Mouse (Mus musculus): ENCODE results near the gene Skint8. TPM values are rescaled to one million over a fixed set of nuclear protein-coding genes. Genes with fewer than 3 reads are reported as not detected.
A peak's percentile ranks its signal among the peaks of the same experiment; 100 is the strongest.
"Not testable (repeated sequence)": the region's sequence is repeated elsewhere in the genome, so short reads cannot be mapped to it uniquely, and the experiment has no call there.

The Skint8 gene
- total RNA-seq (2021): not detected
- long read RNA-seq, experiment 1: 0 reads
- long read RNA-seq, experiment 2: 0 reads

- DNase-seq (ENCODE audit: low spot score): no peak
These were observed at the start of gene Skint8 for GRCm38 (mm10) chr4:111919092-111919491. Gene Skint8, plus strand, starts transcription at chr4:111919392.

DNA sequence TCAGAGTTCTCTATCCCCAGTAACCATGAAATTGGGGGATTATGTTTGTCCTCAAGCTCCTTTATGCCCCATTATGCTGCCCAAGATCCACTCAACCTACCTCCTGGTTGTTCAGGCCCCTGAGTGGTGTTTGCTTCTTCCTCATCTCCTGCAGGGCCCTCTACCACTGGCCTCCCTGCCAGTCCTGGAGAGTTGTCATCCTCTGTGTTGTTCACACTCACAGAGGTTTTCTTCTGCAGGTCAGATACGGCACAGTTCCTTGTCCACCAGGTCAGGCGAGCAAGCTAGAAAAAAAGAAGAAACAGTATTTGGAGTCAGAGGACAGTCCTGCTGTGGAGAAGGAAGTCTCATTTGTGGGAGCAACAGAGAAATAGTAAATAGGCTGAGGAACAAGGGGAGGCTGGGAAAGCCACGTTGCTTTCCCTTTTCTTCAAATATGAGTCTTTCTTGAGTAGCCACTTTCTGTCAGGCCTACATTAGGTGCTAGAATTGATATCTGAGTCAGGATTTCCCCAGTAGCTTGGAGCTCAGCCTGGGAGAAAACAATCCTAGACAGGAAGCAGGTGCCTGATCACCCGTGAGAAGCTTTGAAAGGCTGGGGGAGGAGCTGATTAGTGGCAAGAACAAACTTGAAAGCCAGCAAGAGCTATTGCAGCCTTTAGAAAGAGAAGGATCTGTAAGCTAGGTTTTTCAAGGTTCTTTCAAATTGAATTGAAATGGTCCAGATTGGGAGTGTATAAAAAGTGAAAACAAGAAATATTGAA lies 38.9 kb upstream of the Skint8 start:
- no peak for DNase-seq (ENCODE audit: low spot score)

DNA sequence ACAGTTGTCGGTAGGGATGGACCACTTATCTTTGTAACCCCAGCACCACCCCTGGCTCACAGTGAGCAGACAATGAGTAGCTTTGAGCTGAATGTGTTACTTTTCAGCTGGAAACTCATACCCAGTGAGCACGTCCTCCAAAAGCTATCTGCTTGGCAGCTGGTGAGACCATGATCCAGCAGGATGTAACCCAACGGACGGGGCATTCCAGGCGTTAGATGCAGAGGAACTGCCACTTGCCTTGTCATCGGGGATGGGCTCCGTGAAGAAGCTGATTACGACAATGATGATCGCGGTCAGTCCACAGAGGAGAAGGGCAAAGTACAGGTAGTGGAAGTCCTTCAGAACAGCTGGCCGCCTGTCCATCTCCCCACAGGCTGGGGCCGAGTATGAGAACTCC lies 35.6 kb upstream of the Skint8 start:
- DNase-seq (ENCODE audit: low spot score): no peak

GRCm38 (mm10) chr4:111886018-111886417 lies 33.2 kb upstream of the Skint8 start:
- DNase-seq (ENCODE audit: low spot score): peak; percentile 53

DNA sequence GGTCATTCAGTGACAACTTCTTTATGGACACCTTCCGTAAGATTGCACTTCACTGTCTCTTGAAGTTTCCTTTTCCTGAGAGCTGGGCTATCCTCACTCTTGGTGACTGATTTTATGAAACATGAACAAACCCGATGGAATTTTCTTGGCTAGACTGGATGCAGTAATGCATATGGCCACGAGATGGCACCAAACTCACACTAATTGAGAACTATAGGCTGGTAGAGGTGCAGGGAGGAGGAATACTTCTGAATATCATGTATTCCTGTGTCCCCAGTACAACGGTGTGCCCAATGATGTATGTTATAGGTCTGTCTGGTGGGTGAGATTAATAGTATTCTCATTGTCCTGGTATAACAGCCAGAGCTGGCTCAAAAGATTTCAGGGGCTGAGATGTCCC lies 32.6 kb upstream of the Skint8 start:
- DNase-seq (ENCODE audit: low spot score): peak; percentile 66

DNA sequence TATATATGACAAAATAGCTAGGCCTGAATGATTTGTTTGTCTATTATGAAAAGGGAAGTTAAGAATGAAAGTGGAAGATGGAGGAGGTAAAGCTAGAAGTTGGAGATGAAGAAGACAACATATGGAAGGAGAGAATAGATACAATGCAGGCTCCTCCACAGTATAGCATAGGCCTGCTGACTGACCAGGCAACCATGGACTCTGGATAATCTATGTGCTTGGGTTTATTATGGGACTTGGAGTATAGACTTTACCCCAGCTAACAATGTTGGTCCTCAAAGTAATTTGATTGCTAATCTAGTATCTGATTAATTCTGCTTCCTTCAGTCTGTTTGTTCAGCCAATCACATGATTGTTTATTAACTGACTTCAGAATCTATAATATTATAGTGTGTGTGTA lies 27.1 kb upstream of the Skint8 start:
- DNase-seq (ENCODE audit: low spot score): no peak

DNA sequence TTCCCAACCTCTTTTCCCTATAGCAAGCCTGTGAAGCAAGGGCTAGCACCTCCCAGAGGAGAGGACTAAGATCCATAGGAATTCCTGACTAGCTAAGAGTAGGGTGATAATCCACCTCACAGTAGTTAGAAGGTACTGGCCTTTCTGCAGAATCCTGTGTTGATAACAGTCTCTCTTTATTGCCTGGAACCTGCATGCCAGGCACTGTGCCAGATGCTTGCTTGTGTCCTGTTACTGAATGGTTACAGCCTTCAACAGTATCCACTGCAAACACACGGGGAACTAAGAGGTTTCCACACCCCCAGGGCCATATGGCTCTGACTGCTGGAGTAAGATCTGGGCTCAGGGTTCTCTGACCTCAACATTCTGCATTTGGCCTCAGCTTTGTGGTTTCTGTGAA lies 21.4 kb upstream of the Skint8 start:
- DNase-seq (ENCODE audit: low spot score): no peak

DNA sequence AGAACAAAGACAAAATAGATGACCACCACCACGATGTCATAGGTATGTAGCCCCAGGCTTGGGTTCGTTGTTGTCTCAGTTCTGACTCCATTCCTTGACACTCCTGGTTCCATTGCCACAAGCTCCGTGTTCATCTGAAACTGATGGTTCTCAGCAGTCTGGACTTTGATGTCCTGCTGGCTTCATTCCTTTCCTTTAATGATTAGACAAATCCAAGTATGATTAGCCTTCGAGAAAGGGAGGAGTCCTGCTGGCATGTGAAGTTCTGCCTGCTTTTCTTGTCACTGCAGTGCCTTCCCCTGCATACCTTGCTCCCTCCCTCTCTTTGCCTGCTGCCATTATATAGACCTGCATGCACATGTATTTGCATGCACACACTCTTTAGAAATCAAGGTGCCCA lies 20.6 kb upstream of the Skint8 start:
- DNase-seq (ENCODE audit: low spot score): no peak

GRCm38 (mm10) chr4:111900491-111900890 lies 18.7 kb upstream of the Skint8 start:
- DNase-seq (ENCODE audit: low spot score): not testable (repeated sequence)

- no peak for DNase-seq (ENCODE audit: low spot score)
These were observed 17.7 kb upstream of the Skint8 start for GRCm38 (mm10) chr4:111901473-111901872.

- DNase-seq (ENCODE audit: low spot score): no peak
These were observed 16.4 kb upstream of the Skint8 start, which contains the start of gene Slc5a9 for GRCm38 (mm10) chr4:111902775-111903174. Gene Slc5a9, minus strand, starts transcription at chr4:111902918.

- DNase-seq (ENCODE audit: low spot score): peak; percentile 2
These were observed 11.3 kb upstream of the Skint8 start for GRCm38 (mm10) chr4:111907926-111908325.

DNA sequence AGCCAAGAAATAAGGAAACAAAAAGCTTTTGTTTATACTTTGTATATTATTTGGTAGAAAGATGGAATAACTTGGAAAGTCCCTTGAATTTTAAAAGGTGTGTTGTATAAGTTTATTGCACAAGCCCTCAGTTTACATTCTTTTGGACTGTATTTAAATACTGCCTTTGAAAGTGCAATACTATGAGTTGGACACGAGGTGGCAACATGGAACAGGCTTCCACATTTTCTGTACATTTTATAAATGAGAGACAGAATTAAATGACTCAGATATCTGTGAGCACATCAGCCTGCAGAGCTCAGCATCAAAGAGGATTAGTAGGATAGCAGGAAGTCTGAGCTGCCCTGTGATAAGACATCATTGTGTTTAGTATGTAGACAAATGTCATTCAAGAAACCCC lies 42.1 kb downstream of the Skint8 start:
- DNase-seq (ENCODE audit: low spot score): no peak

- DNase-seq (ENCODE audit: low spot score): not testable (repeated sequence)
These were observed 44.0 kb downstream of the Skint8 start for GRCm38 (mm10) chr4:111963241-111963640.

DNA sequence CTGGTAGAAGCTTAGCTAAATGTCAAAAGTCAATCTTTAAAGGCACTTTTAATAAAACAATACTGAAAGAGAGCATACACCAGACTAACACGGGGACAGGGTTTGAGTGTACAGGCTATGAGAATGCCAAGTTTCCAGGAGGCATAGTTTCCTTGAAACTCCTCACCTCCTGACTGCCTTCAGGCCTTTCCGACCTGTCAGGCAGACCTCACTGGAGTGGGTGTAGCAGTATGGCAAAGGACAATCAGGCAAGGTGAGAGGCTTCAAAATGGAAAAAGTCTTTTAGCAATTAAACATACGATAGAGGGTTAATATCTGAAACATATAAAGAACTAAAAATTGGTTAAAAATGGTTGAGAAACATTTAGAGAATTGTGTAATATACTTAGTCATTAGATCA lies 44.5 kb downstream of the Skint8 start:
- DNase-seq (ENCODE audit: low spot score): no peak

DNA sequence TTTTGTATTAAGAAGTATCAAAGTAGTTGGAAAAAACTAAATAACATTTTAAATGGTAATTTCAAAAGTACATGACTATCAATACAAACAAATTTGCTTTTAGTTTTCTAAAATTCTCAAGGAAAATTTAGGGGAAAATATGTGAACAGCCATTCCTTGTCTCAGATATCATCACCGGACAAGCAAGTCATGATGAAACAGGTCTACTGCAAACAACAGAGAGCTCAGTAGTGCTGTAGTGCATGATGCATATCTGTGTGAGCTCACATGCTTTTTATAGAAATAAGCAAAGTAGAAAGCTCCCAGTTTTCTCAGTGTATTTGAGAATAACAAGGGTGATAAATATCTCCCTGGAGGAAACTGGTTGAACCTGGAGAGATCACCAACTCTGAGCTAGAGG lies 53.4 kb downstream of the Skint8 start, which contains the start of gene Skint7:
Skint7 (plus strand) TSS at position 301 of the 400 bp plus-strand sequence.
- DNase-seq (ENCODE audit: low spot score): no peak

Other genes with a start within 250 kb of the Skint8 start
- 1 to 10 TPM; 2.5 to 3.5 TPM for gene Spata6, start 199.4 kb upstream of the Skint8 start, total RNA-seq (2021)
- not detected for gene Slc5a9, start 16.5 kb upstream of the Skint8 start, total RNA-seq (2021)
- gene Skint7, start 53.5 kb downstream of the Skint8 start, total RNA-seq (2021): not detected
- not detected for gene Skint1, start 86.9 kb downstream of the Skint8 start, total RNA-seq (2021)
- not detected for gene Skint4, start 152.6 kb downstream of the Skint8 start, total RNA-seq (2021)

Data from gastrocnemius, adult 18-20 months (tissue).